Mouse (Mus musculus): ENCODE results near the gene AF067063. TPM values are rescaled to one million over a fixed set of nuclear protein-coding genes. Genes with fewer than 3 reads are reported as not detected.
"Not testable (repeated sequence)": the region's sequence is repeated elsewhere in the genome, so short reads cannot be mapped to it uniquely, and the experiment has no call there.

Gene AF067063
- total RNA-seq (2014; rRNA removed), result 0.47 TPM in 1 of 2 replicates, not detected in the other
- not detected in 2 replicates for polyA plus RNA-seq (2015; fragmentation: Nextera tagmentation; extraction: Ambion mirVana)

DNA sequence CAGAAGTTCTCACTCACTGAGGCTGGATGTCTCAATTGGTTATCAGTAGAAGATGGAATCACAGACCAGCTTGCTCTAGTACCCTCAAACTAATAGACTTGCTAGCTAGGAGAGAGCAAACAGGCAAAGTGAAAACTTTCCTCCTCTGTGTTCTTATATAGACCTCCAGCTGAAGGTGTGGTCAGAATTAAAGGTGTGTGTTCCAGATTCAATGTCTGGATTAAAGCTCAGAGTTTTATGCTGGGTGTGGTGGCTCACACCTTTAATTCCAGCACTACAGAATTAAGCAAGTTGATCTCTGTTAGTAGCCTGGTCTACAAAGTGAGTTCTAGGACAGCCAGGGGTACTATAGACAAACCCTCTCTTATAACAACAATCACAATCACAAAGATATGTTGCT, at the start of gene AF067063:
Gene AF067063 (minus strand): TSS at position 101 of the 400 bp plus-strand sequence.
- not testable (repeated sequence) for H3K36me3 ChIP-seq (ENCODE audit: insufficient read depth, low read length); H3K4me2 ChIP-seq (ENCODE audit: low read depth, low read length); H3K4me3 ChIP-seq (ENCODE audit: low read length); ATAC-seq; H3K9me3 ChIP-seq (ENCODE audit: low read length); H3K27ac ChIP-seq; H3K27me3 ChIP-seq (ENCODE audit: insufficient read depth, low read length); DNase-seq (ENCODE audit: low spot score); H3K4me1 ChIP-seq (ENCODE audit: insufficient read depth, low read length); H3K9ac ChIP-seq (replicated peaks; ENCODE audit: low read length)

GRCm38 (mm10) chr13:119864395-119864999, 34.5 kb upstream of the AF067063 start:
- not testable (repeated sequence) for H3K27me3 ChIP-seq (ENCODE audit: insufficient read depth, low read length); H3K4me3 ChIP-seq (ENCODE audit: low read length); H3K27ac ChIP-seq; H3K9me3 ChIP-seq (ENCODE audit: low read length); DNase-seq (ENCODE audit: low spot score); H3K9ac ChIP-seq (replicated peaks; ENCODE audit: low read length); ATAC-seq; H3K36me3 ChIP-seq (ENCODE audit: insufficient read depth, low read length); H3K4me1 ChIP-seq (ENCODE audit: insufficient read depth, low read length); H3K4me2 ChIP-seq (ENCODE audit: low read depth, low read length)
- 81% methylated on average over 6 of the region's 7 CpGs for WGBS

DNA sequence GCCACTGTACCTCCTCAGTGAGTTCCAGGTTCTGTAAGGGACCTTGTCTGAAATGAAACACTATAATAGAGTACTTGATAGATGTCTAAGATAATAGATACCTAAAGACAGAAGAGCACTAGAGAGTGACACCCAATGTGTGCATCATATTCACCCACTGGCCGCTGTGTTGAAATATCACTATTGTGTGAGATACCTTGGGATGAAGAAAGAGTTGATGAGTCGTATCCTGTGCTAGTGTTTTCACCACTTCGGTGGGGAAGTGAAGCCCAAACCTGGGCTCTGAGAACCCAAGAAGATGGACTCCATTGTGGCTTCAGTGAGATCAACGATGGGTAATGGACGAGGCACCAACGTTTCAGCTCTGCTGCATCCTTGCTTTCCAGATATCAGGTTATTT, 32.4 kb upstream of the AF067063 start:
- H3K4me2 ChIP-seq (ENCODE audit: low read depth, low read length); H3K36me3 ChIP-seq (ENCODE audit: insufficient read depth, low read length); DNase-seq (ENCODE audit: low spot score); H3K9me3 ChIP-seq (ENCODE audit: low read length); H3K4me1 ChIP-seq (ENCODE audit: insufficient read depth, low read length); ATAC-seq; H3K4me3 ChIP-seq (ENCODE audit: low read length); H3K27ac ChIP-seq; H3K27me3 ChIP-seq (ENCODE audit: insufficient read depth, low read length); H3K9ac ChIP-seq (replicated peaks; ENCODE audit: low read length): not testable (repeated sequence)
- WGBS, result no CpG with 5 or more reads among the region's 6 CpGs

- not testable (repeated sequence) for H3K9ac ChIP-seq (replicated peaks; ENCODE audit: low read length); H3K9me3 ChIP-seq (ENCODE audit: low read length); H3K27me3 ChIP-seq (ENCODE audit: insufficient read depth, low read length); H3K36me3 ChIP-seq (ENCODE audit: insufficient read depth, low read length); H3K4me2 ChIP-seq (ENCODE audit: low read depth, low read length); H3K4me1 ChIP-seq (ENCODE audit: insufficient read depth, low read length); H3K27ac ChIP-seq; H3K4me3 ChIP-seq (ENCODE audit: low read length)
- peak; percentile 62 for ATAC-seq
- 20% methylated on average over 6 of the region's 6 CpGs for WGBS
- peak; percentile 67 for TF ChIP-seq CTCF (IDR thresholded peaks at IDR 0.05; ENCODE audit: low read depth)
- DNase-seq (ENCODE audit: low spot score), result peak; percentile 34
Measured at GRCm38 (mm10) chr13:119839982-119840381, 10.0 kb upstream of the AF067063 start.

DNA sequence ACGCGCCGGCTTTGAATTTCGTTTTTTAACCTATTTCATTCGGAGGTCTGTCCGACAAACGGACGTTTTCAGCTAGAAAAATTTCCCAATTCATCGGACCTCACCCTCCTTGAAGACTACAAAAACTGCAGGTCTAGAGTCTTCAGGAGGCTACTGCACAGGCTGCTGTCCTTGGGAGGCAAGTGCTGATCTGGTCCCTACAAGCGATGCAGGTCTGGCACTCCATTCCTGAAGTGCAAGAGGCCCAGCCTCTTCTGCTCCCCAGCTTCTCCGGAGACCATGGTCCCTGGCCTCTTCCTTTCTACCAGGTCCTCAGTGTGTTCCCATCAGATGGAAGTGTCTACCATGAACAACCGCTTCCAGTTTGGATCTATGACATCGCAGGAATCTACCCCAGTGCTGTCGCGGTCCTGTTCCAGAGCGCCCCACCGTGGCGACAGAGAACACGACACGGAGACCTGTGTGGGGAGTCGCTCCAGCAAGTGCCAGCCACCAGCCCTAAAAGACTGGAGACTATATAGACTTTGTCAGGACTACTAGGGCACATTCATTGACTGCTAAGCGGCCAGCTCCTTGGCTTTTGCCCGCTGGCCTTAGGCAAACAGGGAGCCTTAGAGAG, 7.8 kb upstream of the AF067063 start:
- H3K27ac ChIP-seq; H3K27me3 ChIP-seq (ENCODE audit: insufficient read depth, low read length); H3K9me3 ChIP-seq (ENCODE audit: low read length); H3K4me3 ChIP-seq (ENCODE audit: low read length); H3K4me1 ChIP-seq (ENCODE audit: insufficient read depth, low read length); H3K9ac ChIP-seq (replicated peaks; ENCODE audit: low read length); H3K36me3 ChIP-seq (ENCODE audit: insufficient read depth, low read length); H3K4me2 ChIP-seq (ENCODE audit: low read depth, low read length): not testable (repeated sequence)
- WGBS, result 10% methylated on average over 14 of the region's 23 CpGs
- DNase-seq (ENCODE audit: low spot score) (peak; percentile 54), ATAC-seq (peak; percentile 62)
- TF ChIP-seq CTCF (IDR thresholded peaks at IDR 0.05; ENCODE audit: low read depth), result peak; percentile 58

DNA sequence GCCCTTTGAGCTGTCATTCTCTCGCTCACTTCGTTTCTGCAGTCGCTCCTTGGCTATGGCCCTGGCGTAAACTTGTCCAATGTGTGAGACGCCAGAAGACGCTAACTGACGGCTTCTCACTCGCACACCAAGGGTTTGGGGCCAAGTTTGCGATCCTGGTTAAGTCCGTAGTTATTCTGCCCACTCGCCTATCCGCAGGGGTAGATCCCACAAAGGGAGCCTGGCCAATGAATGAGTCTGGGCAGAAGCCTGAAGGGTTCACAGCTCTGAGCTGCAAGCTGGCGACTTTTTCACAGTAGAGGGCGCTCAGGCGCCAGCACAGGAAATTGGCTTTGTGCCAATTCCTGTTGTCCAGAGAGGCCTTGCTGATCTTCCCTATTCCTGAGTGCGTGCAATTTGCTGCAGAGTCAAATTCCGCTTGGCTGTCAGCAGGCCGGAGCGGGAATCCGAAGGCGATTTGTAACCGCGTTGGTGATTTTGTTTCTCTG, 6.4 kb upstream of the AF067063 start:
- not testable (repeated sequence) for H3K27ac ChIP-seq
- 11% methylated on average over 22 of the region's 23 CpGs for WGBS

More for the DNA sequence above, 6.4 kb upstream of the AF067063 start:
- TF ChIP-seq CTCF (IDR thresholded peaks at IDR 0.05; ENCODE audit: low read depth), result peak; percentile 60
- H3K4me3 ChIP-seq (ENCODE audit: low read length), result 0 out of 2 replicates have a peak overlapping the region, but pooled peaks have one; percentile 11
- not testable (repeated sequence) for H3K9me3 ChIP-seq (ENCODE audit: low read length); H3K9ac ChIP-seq (replicated peaks; ENCODE audit: low read length); H3K36me3 ChIP-seq (ENCODE audit: insufficient read depth, low read length); H3K4me1 ChIP-seq (ENCODE audit: insufficient read depth, low read length); H3K27me3 ChIP-seq (ENCODE audit: insufficient read depth, low read length)
- peak; percentile 9 for DNase-seq (ENCODE audit: low spot score)
- ATAC-seq, result peak; percentile 73
- peak overlapping the region; percentile 25; the same call in 1 of the 2 replicates for H3K4me2 ChIP-seq (ENCODE audit: low read depth, low read length)

All from hindbrain, postnatal 0 days (tissue).